Mouse (Mus musculus): Measurements from ENCODE around the gene Bmyc. TPM values are rescaled to one million over a fixed set of nuclear protein-coding genes. Genes with fewer than 3 reads are reported as not detected.
A peak's percentile ranks its signal among the peaks of the same experiment; 100 is the strongest.
"Not testable (repeated sequence)": the region's sequence is repeated elsewhere in the genome, so short reads cannot be mapped to it uniquely, and the experiment has no call there.

Bmyc gene
- polyA plus RNA-seq, 2 experiments, result 3.9 to 7.3 TPM

DNA sequence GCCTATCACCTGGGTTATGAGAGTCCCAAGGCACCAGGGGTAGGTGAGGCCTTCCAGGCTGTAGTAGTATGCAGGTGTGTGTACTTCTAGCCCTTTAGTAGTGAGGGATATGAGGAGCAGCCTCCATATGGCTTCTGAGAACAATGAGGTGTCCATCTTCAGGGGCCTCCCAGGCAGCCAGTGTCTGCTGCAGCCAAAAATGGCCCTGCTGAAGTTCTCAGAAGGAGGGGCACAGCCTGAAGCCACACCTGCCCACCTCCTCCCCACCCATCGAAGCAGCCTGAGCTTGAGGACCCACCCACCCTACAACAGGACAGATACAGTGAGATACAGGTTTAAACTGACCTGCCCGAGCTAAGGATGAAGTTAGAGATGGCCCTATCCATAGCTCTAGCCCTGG lies 24.1 kb upstream of the Bmyc start, which contains the start of gene Lcn10:
Lcn10 (plus strand) TSS at position 301 of the 400 bp plus-strand sequence.
- no peak for TF ChIP-seq CTCF (IDR thresholded peaks at IDR 0.05; ENCODE audit: low read depth)
- TF ChIP-seq EP300 (IDR thresholded peaks at IDR 0.05; ENCODE audit: low read depth), result no peak
- no peaks in the 10 kb centered on the region for H3K27me3 ChIP-seq (ENCODE audit: control insufficient read depth, insufficient read depth, low read length)
- WGBS (ENCODE audit: insufficient replicate concordance), result 31% methylated on average over 2 of the region's 2 CpGs
- no peaks in the 10 kb centered on the region for H3K36me3 ChIP-seq (replicated peaks; ENCODE audit: control insufficient read depth, insufficient read depth, low read depth)
- DNase-seq (ENCODE audit: low read depth in 3 of 3, low spot score in 3 of 3), result no peak
- H3K9me3 ChIP-seq (ENCODE audit: control insufficient read depth, low read length), result no peaks in the 10 kb centered on the region
- H3K4me3 ChIP-seq (ENCODE audit: insufficient read depth in 1 of 2, low read depth in 2 of 2, low read length in 2 of 2), result no peak within 1 kb of the TSS
- H3K4me1 ChIP-seq (replicated peaks; ENCODE audit: control insufficient read depth in 2 of 2, insufficient read depth in 2 of 2, low read length in 1 of 2), result no peaks in the 10 kb centered on the region
- ATAC-seq (ENCODE audit: insufficient read depth), result no peak
- H3K9ac ChIP-seq (replicated peaks), result no peak within 1 kb of the TSS
- no peak within 1 kb of the TSS for H3K27ac ChIP-seq
- no peak within 1 kb of the TSS for H3K4me2 ChIP-seq (ENCODE audit: low read depth)

DNA sequence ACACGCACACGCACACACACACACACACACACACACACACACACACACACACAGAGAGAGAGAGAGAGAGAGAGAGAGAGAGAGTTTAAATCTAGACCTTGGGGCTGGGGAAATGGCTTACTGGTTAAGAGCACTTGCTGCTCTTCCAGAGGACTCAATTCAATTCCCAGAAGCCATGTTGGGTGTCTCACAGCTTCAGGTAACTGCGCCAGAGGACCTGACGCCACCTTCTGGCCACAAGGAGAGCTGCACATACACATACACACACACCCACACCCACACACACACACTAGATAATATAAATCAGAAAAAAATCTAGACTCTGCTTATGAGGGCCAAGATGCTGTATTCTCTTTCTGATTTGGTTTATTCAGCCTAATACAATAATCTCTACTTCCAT lies 19.6 kb upstream of the Bmyc start:
- Histone ChIP-seq H3K4me2 (ENCODE audit: low read depth) (no peak overlapping the region), H3K36me3 (replicated peaks; ENCODE audit: control insufficient read depth, insufficient read depth, low read depth) (no peaks in the 10 kb centered on the region), H3K9me3 (ENCODE audit: control insufficient read depth, low read length) (no peaks in the 10 kb centered on the region), H3K27me3 (ENCODE audit: control insufficient read depth, insufficient read depth, low read length) (no peaks in the 10 kb centered on the region), H3K9ac (replicated peaks) (no peak overlapping the region), H3K27ac (no peak overlapping the region), H3K4me1 (replicated peaks; ENCODE audit: control insufficient read depth in 2 of 2, insufficient read depth in 2 of 2, low read length in 1 of 2) (no peaks in the 10 kb centered on the region), H3K4me3 (ENCODE audit: insufficient read depth in 1 of 2, low read depth in 2 of 2, low read length in 2 of 2) (no peak overlapping the region)
- WGBS (ENCODE audit: insufficient replicate concordance), result 66% methylated on average over 4 of the region's 4 CpGs
- DNase-seq (ENCODE audit: low read depth in 3 of 3, low spot score in 3 of 3) (no peak), ATAC-seq (ENCODE audit: insufficient read depth) (no peak)
- TF ChIP-seq EP300 (IDR thresholded peaks at IDR 0.05; ENCODE audit: low read depth) (no peak), CTCF (IDR thresholded peaks at IDR 0.05; ENCODE audit: low read depth) (peak; percentile 27; the same call in 1 of the 2 replicates)

DNA sequence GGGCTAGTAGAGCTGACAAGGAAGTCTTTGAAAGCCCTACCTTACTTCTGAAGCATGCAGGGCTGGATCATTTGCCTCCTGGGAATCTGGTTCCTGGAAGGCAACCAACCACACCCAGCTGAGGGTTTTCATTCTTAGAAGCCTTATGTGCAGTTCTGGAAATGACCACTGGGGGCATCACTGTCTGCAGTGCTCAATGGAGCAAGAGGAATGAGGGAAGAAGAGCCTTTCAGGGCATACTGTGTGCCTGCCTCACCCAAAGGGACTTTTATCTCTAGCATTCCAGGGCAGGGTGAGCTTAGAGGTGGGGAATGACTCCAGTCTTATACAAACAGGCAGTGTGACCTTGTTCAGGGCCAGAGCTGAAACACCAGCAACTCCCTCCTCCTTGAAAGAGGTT lies 11.9 kb upstream of the Bmyc start:
- Histone ChIP-seq H3K4me1 (replicated peaks; ENCODE audit: control insufficient read depth in 2 of 2, insufficient read depth in 2 of 2, low read length in 1 of 2) (no peaks in the 10 kb centered on the region), H3K9ac (replicated peaks) (no peak overlapping the region), H3K4me3 (ENCODE audit: insufficient read depth in 1 of 2, low read depth in 2 of 2, low read length in 2 of 2) (no peak overlapping the region), H3K9me3 (ENCODE audit: control insufficient read depth, low read length) (no peaks in the 10 kb centered on the region), H3K27ac (no peak overlapping the region), H3K36me3 (replicated peaks; ENCODE audit: control insufficient read depth, insufficient read depth, low read depth) (no peaks in the 10 kb centered on the region), H3K4me2 (ENCODE audit: low read depth) (no peak overlapping the region), H3K27me3 (ENCODE audit: control insufficient read depth, insufficient read depth, low read length) (no peaks in the 10 kb centered on the region)
- no peak for ATAC-seq (ENCODE audit: insufficient read depth)
- TF ChIP-seq EP300 (IDR thresholded peaks at IDR 0.05; ENCODE audit: low read depth) (no peak), CTCF (IDR thresholded peaks at IDR 0.05; ENCODE audit: low read depth) (peak; percentile 84)
- DNase-seq (ENCODE audit: low read depth in 3 of 3, low spot score in 3 of 3), result peak; percentile 16 to 52 (median 24)

DNA sequence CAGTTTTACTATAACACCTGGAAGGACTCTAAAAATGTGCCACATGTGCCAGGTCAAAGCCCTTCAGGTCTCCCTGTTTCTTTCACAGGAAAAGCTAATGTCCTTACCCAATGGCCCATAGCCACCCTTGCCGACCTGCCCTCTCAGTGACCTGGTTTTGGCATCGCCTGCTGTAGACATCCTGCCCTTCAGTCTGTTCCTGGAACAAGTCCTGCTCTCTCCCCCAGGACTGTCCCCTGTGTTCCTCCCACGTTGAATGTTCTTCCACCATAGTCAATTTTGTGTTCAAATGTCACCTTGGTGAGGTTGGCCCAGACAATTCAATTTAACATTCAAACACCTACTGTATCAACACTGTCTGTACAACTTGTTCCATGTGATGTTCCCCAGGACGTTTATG lies 9.6 kb upstream of the Bmyc start:
- DNase-seq (ENCODE audit: low read depth in 3 of 3, low spot score in 3 of 3) (no peak), ATAC-seq (ENCODE audit: insufficient read depth) (no peak)
- Histone ChIP-seq H3K9ac (replicated peaks) (no peak overlapping the region), H3K4me1 (replicated peaks; ENCODE audit: control insufficient read depth in 2 of 2, insufficient read depth in 2 of 2, low read length in 1 of 2) (no peaks in the 10 kb centered on the region), H3K36me3 (replicated peaks; ENCODE audit: control insufficient read depth, insufficient read depth, low read depth) (no peaks in the 10 kb centered on the region), H3K27me3 (ENCODE audit: control insufficient read depth, insufficient read depth, low read length) (no peaks in the 10 kb centered on the region), H3K4me2 (ENCODE audit: low read depth) (no peak overlapping the region), H3K4me3 (ENCODE audit: insufficient read depth in 1 of 2, low read depth in 2 of 2, low read length in 2 of 2) (no peak overlapping the region), H3K27ac (no peak overlapping the region), H3K9me3 (ENCODE audit: control insufficient read depth, low read length) (no peaks in the 10 kb centered on the region)
- 39% methylated on average over 4 of the region's 4 CpGs for WGBS (ENCODE audit: insufficient replicate concordance)
- TF ChIP-seq CTCF (IDR thresholded peaks at IDR 0.05; ENCODE audit: low read depth), result no peak
- TF ChIP-seq EP300 (IDR thresholded peaks at IDR 0.05; ENCODE audit: low read depth), result no peak

DNA sequence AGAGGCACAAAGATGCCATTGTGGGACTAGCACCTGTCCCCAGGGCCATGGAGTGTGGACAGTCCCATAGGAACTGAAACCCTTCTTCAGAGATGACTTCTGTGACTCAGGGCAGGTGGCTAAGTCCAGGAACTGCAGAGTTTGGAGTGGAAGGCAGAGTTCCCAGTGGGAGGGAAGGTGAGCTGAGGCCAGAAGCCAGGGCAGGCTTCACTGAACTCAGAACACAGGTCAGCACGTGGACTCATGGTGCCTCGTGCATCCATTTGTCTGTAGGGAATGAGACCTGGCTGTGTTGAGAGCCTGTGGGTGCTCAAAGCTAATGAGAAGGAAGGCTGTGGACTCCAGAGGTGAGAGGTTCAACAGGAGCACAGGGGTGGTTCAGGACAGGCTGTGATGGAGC lies 7.8 kb upstream of the Bmyc start:
- no peak overlapping the region for H3K9ac ChIP-seq (replicated peaks)
- H3K9me3 ChIP-seq (ENCODE audit: control insufficient read depth, low read length), result no peaks in the 10 kb centered on the region
- WGBS (ENCODE audit: insufficient replicate concordance), result 55% methylated on average over 2 of the region's 2 CpGs
- no peak for DNase-seq (ENCODE audit: low read depth in 3 of 3, low spot score in 3 of 3)
- TF ChIP-seq EP300 (IDR thresholded peaks at IDR 0.05; ENCODE audit: low read depth), result no peak
- TF ChIP-seq CTCF (IDR thresholded peaks at IDR 0.05; ENCODE audit: low read depth), result no peak
- no peaks in the 10 kb centered on the region for H3K27me3 ChIP-seq (ENCODE audit: control insufficient read depth, insufficient read depth, low read length)
- no peaks in the 10 kb centered on the region for H3K36me3 ChIP-seq (replicated peaks; ENCODE audit: control insufficient read depth, insufficient read depth, low read depth)
- no peak overlapping the region for H3K4me2 ChIP-seq (ENCODE audit: low read depth)
- no peaks in the 10 kb centered on the region for H3K4me1 ChIP-seq (replicated peaks; ENCODE audit: control insufficient read depth in 2 of 2, insufficient read depth in 2 of 2, low read length in 1 of 2)
- no peak overlapping the region for H3K4me3 ChIP-seq (ENCODE audit: insufficient read depth in 1 of 2, low read depth in 2 of 2, low read length in 2 of 2)
- H3K27ac ChIP-seq, result no peak overlapping the region
- no peak for ATAC-seq (ENCODE audit: insufficient read depth)

DNA sequence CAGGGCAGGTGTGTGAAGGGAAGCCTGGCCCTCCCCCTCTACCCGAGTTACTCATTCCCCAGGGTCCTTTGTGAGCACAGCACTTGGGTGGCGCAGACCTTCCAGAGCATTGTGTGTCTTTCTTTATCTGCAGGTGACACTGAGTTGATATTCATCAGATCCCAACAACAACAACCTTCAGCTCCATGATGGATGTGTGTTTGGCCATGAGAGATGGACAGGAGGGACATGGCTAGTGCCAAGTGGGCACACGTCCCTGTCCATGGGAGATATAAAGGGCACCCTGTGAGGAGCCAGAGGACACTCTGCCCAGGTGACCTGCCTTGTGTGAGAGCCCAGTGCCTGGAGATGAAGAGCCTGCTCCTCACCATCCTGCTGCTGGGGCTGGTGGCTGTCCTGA lies 6.8 kb upstream of the Bmyc start, which contains the start of gene Obp2a:
Obp2a (plus strand) TSS at position 301 of the 400 bp plus-strand sequence.
- H3K9me3 ChIP-seq (ENCODE audit: control insufficient read depth, low read length); H3K9ac ChIP-seq (replicated peaks); H3K4me2 ChIP-seq (ENCODE audit: low read depth); H3K36me3 ChIP-seq (replicated peaks; ENCODE audit: control insufficient read depth, insufficient read depth, low read depth); ATAC-seq (ENCODE audit: insufficient read depth); H3K4me1 ChIP-seq (replicated peaks; ENCODE audit: control insufficient read depth in 2 of 2, insufficient read depth in 2 of 2, low read length in 1 of 2); H3K27ac ChIP-seq; H3K27me3 ChIP-seq (ENCODE audit: control insufficient read depth, insufficient read depth, low read length); DNase-seq (ENCODE audit: low read depth in 3 of 3, low spot score in 3 of 3); H3K4me3 ChIP-seq (ENCODE audit: insufficient read depth in 1 of 2, low read depth in 2 of 2, low read length in 2 of 2): not testable (repeated sequence)
- 52% methylated on average over 3 of the region's 3 CpGs for WGBS (ENCODE audit: insufficient replicate concordance)

Measured in liver, embryonic 14.5 days (tissue).